Mouse (Mus musculus) hematopoietic stem cell, adult 5-6 weeks (primary cell): ENCODE results near the gene Mfn1. TPM values are rescaled to one million over a fixed set of nuclear protein-coding genes. Genes with fewer than 3 reads are reported as not detected.

Source experiments
- ATAC-seq, 2 experiments: fragments of 125-278 bp in 1 of 2; replicated peaks in 1 of 2; 2 replicates each; pipeline ENCODE4 v1.8.0; 2016 to 2017; ENCODE audit warnings: inconsistent platforms in 2 of 2, mild to moderate bottlenecking in 2 of 2, moderate number of reproducible peaks in 2 of 2, low read depth in 1 of 2, moderate TSS enrichment in 1 of 2; ENCODE audit not compliant: low FRiP score in 2 of 2, poor library complexity in 2 of 2, severe bottlenecking in 2 of 2, insufficient read depth in 1 of 2, low TSS enrichment in 1 of 2
- total RNA-seq: library from RNA; stranded (forward); fragments of 172-1452, 232-1000 nt; gene quantifications from 2 replicates; pipeline ENCODE4 v1.2.3, GENCODE M21; 2017

Gene Mfn1
- 36.2 and 37.8 TPM in 2 replicates for total RNA-seq

GRCm38 (mm10) chr3:32529303-32529898 is at the start of gene Mfn1:
Gene Mfn1 (plus strand): TSS chr3:32529465.
- peak; percentile 99 to 100 for ATAC-seq

- ATAC-seq, result no peak
Measured at GRCm38 (mm10) chr3:32479961-32480360, 49.3 kb upstream of the Mfn1 start.

GRCm38 (mm10) chr3:32483035-32483434 is 46.2 kb upstream of the Mfn1 start:
- no peak for ATAC-seq

GRCm38 (mm10) chr3:32486543-32486942 is 42.7 kb upstream of the Mfn1 start:
- no peak for ATAC-seq

DNA sequence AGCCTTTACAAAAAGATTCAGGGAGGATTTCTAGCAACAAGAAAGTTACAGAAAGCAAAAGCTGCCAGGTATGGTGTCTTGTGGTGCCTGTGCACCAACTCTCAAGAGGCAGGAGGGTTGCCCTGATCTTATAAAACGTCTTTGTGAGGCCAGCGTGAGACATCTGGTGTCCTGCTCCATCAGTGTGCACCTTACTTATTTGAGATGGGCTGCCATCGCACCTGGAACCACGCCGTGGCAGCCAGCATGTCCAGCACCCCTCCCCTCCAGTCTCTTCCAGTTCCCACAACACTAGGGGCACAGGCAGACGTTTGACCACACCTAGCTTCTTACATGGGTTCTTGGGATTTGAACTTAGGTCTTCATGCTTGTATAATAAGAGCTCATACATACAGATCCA is 41.1 kb upstream of the Mfn1 start:
- ATAC-seq, result no peak

GRCm38 (mm10) chr3:32490076-32490927 is 39.0 kb upstream of the Mfn1 start:
- no peak for ATAC-seq

DNA sequence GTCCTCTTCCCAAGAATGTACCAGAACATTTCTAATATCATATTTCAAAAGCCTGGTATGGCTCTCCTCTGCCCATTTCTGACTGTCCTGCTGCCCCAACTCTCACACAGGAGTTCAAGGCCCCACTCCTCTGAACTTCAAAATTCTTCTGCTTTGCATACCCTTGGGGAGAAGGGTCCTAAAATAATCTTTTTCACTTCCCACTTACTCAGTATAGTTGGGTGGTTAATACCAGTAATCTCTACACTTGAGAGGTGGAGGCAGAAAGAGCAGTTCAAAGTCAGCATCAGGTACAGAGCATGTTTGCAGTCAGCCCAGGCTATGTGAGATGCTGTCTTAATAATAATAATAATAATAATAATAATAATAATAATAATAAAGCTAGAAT is 38.3 kb upstream of the Mfn1 start:
- ATAC-seq, result no peak

GRCm38 (mm10) chr3:32492097-32493090 is 36.9 kb upstream of the Mfn1 start, which contains the start of gene Kcnmb3:
Gene Kcnmb3 (minus strand): TSS chr3:32492231.
- no peak for ATAC-seq

- no peak; a peak in 1 of 4 replicates for ATAC-seq
Measured at GRCm38 (mm10) chr3:32494387-32495087, 34.7 kb upstream of the Mfn1 start.

GRCm38 (mm10) chr3:32495088-32495770 is 34.0 kb upstream of the Mfn1 start:
- ATAC-seq, result no peak

DNA sequence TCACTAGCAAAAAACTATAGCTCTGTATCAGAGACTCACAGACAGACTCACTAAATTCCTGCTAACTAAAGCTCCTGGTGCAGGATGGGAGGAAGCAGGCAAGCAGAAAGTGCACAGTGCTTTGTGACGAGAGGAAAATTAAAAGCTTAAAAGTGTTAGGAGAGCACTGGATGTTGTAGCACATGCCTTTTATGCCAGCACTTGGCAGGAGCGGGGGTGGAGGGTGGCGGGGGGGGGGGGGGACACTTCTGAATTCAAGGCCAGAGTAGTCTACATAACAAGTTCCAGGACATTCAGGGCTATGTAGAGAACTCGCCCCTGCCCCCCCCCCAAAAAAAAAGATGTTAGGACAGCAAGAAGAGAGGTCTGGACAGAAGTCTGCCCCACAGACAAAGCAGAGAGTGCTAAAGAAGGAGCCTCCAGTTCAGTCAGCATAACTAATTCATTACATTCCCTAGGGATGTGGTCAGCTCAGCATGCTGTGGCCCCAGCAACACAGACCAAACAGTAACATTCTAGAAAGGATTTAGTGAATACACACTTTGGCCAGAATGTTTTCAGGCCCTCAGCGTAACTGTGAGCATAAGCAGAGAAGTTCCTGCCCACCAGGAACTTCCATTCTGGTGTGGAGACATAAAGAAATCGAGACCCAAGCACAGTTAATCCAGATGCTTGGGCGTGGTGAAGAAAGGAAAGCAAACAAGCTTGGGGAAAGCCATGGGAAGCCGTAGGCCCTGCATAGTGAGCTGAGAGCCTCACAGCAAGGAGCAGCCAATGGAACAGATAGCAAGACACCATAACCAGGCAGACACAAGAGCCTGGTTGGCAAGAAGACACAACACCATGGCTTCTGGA is 33.2 kb upstream of the Mfn1 start:
- no peak for ATAC-seq

DNA sequence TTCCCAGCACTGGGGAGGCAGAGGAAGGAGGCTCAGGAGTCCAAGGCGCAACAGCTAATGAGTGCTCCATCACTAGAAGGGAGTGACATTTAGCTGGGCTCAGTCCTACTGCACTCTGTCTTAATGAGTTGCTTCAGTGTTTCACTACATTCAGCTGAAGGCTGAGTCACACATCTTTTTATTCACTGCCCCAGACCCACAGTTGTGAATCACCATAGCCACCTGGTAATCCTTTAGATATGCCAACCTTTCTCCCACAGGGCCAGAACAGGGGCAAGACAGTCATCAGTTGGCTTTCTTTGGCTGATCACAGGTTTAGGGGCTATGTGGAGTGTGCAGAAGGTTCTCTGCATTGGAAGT is 32.6 kb upstream of the Mfn1 start:
- no peak for ATAC-seq

DNA sequence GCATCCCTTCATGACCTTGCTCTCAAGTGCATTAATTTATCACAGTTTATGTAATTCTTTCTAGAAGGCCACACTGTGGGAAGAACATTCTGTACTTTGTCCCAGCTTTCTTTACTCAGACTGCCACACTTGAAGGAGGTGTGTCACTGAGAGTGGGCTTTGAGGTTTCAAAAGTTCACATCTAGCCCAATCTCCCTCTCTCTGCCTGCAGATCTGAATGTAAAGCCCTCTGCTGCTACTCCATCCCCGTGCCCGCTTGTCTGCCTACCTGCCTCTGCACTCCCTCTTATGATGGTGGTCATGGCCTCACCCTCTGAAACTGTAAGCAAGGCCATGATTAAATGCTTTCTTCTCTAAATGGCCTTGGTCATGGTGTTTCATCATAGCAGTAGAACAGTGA is 28.9 kb upstream of the Mfn1 start:
- no peak for ATAC-seq

DNA sequence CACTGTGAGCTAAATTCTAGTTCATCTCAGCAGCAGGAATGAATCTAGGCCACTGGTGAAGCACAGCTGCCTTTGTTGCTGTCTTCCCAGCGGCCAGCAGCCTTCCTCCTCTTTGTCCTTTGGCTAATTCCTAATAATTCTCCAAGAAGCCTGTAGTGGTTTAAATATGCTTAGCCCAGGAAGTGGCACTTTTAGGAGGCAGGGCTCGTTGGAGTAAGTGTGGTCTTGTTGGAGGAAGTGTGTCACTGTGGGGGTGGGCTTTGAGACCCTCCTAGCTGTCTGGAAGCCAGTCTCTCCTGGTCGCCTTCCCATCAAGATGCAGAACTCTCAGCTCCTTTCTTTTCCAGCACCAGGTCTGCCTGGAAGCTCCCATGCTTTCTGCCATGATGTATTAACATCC is 23.4 kb upstream of the Mfn1 start:
- no peak for ATAC-seq

GRCm38 (mm10) chr3:32506366-32507225 is 22.7 kb upstream of the Mfn1 start:
- no peak for ATAC-seq
